Mouse (Mus musculus) liver, embryonic 13.5 days (tissue): ENCODE measurements around the gene Erv3. TPM values are rescaled to one million over a fixed set of nuclear protein-coding genes. Genes with fewer than 3 reads are reported as not detected.

Source experiments
- ATAC-seq: fragments of 200-750 bp; cut with Nextera tagmentation; 2 replicates; pipeline ENCODE4 v1.8.0; 2017; ENCODE audit warnings: low read depth, mild to moderate bottlenecking, moderate number of reproducible peaks, moderate library complexity
- DNase-seq: peaks from one replicate; pipeline ENCODE4 v3.0.0; 2022
- H3K27ac ChIP-seq: fragments of 300-500 bp; sonication (generic); 2 replicates; pipeline ENCODE4 v1.5.1; 2015; ENCODE audit warnings: moderate library complexity, mild to moderate bottlenecking, inconsistent platforms
- H3K27me3 ChIP-seq: fragments of 300-500 bp; sonication (generic); 2 replicates; pipeline ENCODE4 v1.6.1; 2015; ENCODE audit warnings: mild to moderate bottlenecking, inconsistent platforms
- H3K36me3 ChIP-seq: fragments of 300-500 bp; sonication (generic); 2 replicates; pipeline ENCODE4 v1.6.1; 2015; ENCODE audit warnings: mild to moderate bottlenecking, inconsistent platforms
- H3K4me1 ChIP-seq: fragments of 300-500 bp; sonication (generic); replicated peaks from 2 replicates; pipeline ENCODE4 v1.6.1; 2015; ENCODE audit warnings: inconsistent platforms
- H3K4me2 ChIP-seq: fragments of 300-500 bp; sonication (generic); 2 replicates; pipeline ENCODE4 v1.6.1; 2015; ENCODE audit warnings: inconsistent platforms, mild to moderate bottlenecking, moderate library complexity
- H3K4me3 ChIP-seq: fragments of 300-500 bp; sonication (generic); replicated peaks from 2 replicates; pipeline ENCODE4 v1.5.1; 2015; ENCODE audit warnings: mild to moderate bottlenecking, inconsistent platforms
- H3K9ac ChIP-seq: fragments of 300-500 bp; sonication (generic); 2 replicates; pipeline ENCODE4 v1.6.1; 2015; ENCODE audit warnings: mild to moderate bottlenecking, inconsistent platforms
- H3K9me3 ChIP-seq: fragments of 300-500 bp; sonication (generic); replicated peaks from 2 replicates; pipeline ENCODE4 v1.6.1; 2016; ENCODE audit warnings: inconsistent platforms
- WGBS: fragments of 180-500 bp; shearing (Covaris S2); methylation state at CpG from one replicate; pipeline ENCODE4 v1.1.7; 2015; ENCODE audit not compliant: insufficient replicate concordance; 5-methylcytosine and 5-hydroxymethylcytosine counted together
- polyA plus RNA-seq: library from polyadenylated mRNA; unstranded; fragments of >200 nt; fragmentation: Nextera tagmentation; extraction: Ambion mirVana; gene quantifications from 2 replicates; pipeline ENCODE4 v1.2.1, GENCODE M21; 2015

Gene Erv3
- polyA plus RNA-seq, 1 experiment from 2014 or later: not detected

DNA sequence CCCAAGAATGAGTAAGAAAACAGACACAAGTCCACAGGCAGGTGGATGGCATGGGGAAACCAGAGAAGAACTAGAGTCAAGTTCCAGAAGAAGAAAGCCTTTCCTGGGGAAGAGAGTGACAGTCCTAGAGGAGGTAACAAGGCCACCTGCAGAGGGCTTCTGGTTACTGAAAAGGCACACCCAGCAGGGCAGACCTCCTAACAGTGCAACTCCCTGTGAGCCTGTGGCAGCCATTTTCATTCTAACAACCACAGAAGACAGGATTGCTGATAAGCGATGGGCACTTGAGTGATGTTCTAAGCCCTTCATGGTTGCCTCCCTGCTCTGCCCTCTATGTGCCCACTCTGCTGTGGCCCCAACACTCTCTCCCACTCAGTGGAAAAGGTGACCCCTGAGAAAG lies 54.2 kb downstream of the Erv3 start:
- 78% methylated on average over 1 of the region's 1 CpGs for WGBS
- no peak for ATAC-seq
- no peak for DNase-seq

DNA sequence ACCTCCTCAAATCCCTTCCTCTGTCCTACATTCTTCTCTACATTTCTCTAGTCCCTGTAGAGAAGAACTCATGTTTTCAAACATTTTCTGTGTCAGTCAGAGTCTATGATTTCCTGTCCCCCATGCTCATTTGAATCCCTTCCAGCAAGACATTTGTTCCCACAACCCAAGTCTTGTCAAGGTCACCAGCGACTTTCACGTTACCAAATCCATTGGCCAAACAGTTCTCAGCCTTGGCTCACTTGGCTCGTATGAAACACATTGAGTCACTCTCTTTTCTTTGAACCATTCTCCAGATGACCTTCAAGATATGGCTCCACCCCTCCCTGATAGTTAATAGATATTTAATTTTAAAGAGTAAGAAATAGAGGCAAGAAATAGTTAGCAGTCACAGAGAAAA lies 55.7 kb downstream of the Erv3 start:
- no peaks in the 10 kb centered on the region for H3K27me3 ChIP-seq
- H3K9ac ChIP-seq: no peak overlapping the region
- H3K36me3 ChIP-seq: no peaks in the 10 kb centered on the region
- no peaks in the 10 kb centered on the region for H3K4me1 ChIP-seq
- H3K4me2 ChIP-seq: no peak overlapping the region
- H3K9me3 ChIP-seq: no peaks in the 10 kb centered on the region
- DNase-seq (no peak), ATAC-seq (no peak)
- WGBS: 60% methylated on average over 3 of the region's 3 CpGs
- H3K4me3 ChIP-seq: no peak overlapping the region
- H3K27ac ChIP-seq: no peak overlapping the region

More for the DNA sequence above, 54.2 kb downstream of the Erv3 start:
- no peak overlapping the region for H3K9ac ChIP-seq
- H3K27me3 ChIP-seq: no peaks in the 10 kb centered on the region
- no peak overlapping the region for H3K4me2 ChIP-seq
- no peaks in the 10 kb centered on the region for H3K9me3 ChIP-seq
- no peak overlapping the region for H3K27ac ChIP-seq
- no peak overlapping the region for H3K4me3 ChIP-seq
- no peaks in the 10 kb centered on the region for H3K4me1 ChIP-seq
- no peaks in the 10 kb centered on the region for H3K36me3 ChIP-seq

Other genes starting within 250 kb of the Erv3 start
- 30.3 and 32.3 TPM in 2 replicates for gene Prnp, start 50.2 kb upstream of the Erv3 start, polyA plus RNA-seq
- gene Prn, start 50.2 kb upstream of the Erv3 start, polyA plus RNA-seq: 0.28 TPM in 1 of 2 replicates, not detected in the other
- gene Prnd, start 91.1 kb upstream of the Erv3 start, polyA plus RNA-seq: 0.34 and 0.45 TPM in 2 replicates
- 1.6 and 2.2 TPM in 2 replicates for gene Rassf2, start 170.5 kb upstream of the Erv3 start, polyA plus RNA-seq